Mouse (Mus musculus) neutrophil, adult 5-6 weeks (primary cell): ENCODE data around the gene Stox2. TPM values are rescaled to one million over a fixed set of nuclear protein-coding genes. Genes with fewer than 3 reads are reported as not detected.

Experiments
- ATAC-seq: fragments of 151-379, 151-347 bp; 2 replicates; pipeline ENCODE4 v1.8.0; 2017; ENCODE audit warnings: mild to moderate bottlenecking, moderate TSS enrichment; ENCODE audit not compliant: insufficient number of reproducible peaks, poor library complexity, low FRiP score, severe bottlenecking; ENCODE audit errors: extremely low read depth
- total RNA-seq: library from RNA; stranded (forward); fragments of 200-1000 nt; gene quantifications from 2 replicates; pipeline ENCODE4 v1.2.3, GENCODE M21; 2017

The Stox2 gene
- total RNA-seq, 1 experiment from 2014 or later, result 0.70 TPM

DNA sequence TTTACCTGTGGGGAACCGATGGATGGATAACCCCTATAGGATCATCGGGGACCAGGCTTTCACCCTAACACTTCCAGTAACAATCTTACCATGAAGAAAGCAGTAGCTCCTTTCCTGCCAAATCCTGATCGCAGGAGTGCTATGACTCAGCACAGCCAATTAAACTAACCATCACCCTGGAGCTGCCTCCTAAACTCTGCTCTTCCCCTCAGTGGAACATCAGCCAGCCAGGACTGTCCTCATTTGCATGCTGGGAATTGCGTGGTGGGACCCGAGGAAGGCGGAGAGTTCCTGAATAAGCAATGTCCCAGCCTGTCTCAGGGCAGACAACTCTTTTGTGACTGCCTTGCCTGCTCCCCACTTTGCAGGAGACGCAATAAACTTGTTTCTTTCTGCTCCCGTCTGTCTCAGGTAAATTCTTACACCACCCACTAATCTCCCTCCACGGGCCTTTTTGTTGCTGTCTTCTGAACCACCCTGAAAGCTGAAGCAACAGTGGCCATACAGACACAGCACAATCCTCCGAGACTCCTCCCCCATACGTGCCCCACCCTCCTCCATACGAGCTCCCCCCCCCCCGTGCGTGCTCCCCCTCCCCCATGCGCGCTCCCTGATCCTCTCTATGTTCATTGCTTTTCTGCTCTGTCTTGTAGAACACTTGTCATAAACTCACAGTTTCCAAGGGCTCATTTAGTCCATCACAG lies 121.9 kb downstream of the Stox2 start:
- ATAC-seq, result no peak

GRCm38 (mm10) chr8:47321282-47321681 lies 124.9 kb downstream of the Stox2 start:
- no peak for ATAC-seq

DNA sequence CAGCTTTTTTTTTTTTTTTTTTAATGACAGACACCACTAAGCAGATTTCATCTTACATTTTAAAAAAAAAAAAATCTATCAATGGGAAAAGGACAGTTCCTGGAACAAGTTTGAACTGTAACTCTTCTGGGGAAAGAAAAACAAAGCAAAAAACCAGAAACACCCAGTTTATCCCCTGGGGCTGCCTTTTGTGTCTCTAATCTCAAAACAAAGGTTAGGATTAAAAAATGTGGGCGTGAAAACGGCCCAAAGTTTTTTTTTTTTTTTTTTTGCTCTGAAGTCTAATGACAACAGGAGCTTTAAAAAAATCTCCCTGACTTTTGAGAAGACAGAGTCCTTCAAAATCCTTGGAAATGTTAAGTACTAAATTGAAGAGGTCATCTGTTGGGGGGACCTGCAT lies 125.5 kb downstream of the Stox2 start:
- no peak for ATAC-seq

- no peak for ATAC-seq
Observed at GRCm38 (mm10) chr8:47318468-47318867, 127.7 kb downstream of the Stox2 start.

DNA sequence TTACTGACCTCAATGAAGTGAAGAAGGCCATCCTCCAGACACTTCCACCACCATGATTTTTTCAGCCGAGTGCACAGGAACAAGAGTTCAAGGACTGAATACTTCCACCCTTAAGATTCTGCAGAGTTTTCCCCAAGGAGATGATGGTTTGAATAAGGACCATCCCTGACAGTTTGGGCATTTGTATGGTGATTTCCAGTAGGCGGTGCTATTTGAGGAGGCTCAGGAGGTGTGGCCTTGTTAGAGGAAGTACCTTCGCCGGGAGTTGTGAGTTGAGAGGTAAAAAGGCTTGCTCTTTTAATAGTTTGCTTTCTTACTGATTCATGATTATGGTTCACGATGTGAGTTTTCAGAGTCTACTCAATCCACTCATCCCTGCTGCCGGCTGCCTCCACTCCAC lies 138.0 kb downstream of the Stox2 start:
- no peak for ATAC-seq

GRCm38 (mm10) chr8:47306372-47306771 lies 139.8 kb downstream of the Stox2 start:
- no peak for ATAC-seq

DNA sequence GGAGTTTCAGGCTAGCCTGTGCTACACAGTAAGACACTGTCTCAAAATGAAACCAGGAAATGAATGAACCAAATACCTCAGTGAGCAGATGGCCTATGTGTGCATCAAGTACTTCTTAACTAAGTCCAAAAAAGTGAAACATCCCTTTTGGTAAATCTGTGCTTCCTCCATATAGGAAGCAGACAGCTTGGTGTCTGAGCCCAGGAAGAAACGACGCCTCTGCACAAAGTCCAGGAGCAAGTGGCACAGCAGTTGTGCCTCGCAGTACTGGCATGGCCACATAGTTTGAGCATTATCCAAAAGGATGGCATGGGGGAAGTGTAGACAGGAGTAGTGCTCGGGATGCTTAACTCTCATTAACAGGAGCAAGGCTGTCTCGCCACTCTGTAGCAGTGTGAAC lies 140.3 kb downstream of the Stox2 start:
- no peak for ATAC-seq

DNA sequence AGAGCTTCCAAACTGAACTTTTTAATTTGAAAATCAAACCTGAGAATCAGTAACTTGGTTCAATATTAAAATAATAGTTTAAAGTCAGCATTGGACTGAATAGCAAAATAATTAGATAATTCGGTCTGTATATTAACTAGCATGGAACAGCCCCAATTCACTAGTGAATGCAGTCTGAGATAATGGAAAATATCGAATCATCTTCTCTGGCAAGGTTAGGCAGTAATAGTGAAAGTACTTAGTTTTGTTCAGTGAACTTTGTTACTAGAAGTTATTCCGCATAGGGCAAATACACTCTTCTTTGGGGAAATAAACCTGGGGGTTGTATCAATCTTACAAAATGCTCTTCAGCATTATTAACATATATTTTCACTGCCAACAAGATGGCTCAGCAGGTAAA lies 147.7 kb downstream of the Stox2 start:
- no peak for ATAC-seq

- ATAC-seq, result no peak
Observed at GRCm38 (mm10) chr8:47289641-47290040, 156.5 kb downstream of the Stox2 start.

- ATAC-seq, result no peak
Observed at GRCm38 (mm10) chr8:47288866-47289541, 157.2 kb downstream of the Stox2 start.

DNA sequence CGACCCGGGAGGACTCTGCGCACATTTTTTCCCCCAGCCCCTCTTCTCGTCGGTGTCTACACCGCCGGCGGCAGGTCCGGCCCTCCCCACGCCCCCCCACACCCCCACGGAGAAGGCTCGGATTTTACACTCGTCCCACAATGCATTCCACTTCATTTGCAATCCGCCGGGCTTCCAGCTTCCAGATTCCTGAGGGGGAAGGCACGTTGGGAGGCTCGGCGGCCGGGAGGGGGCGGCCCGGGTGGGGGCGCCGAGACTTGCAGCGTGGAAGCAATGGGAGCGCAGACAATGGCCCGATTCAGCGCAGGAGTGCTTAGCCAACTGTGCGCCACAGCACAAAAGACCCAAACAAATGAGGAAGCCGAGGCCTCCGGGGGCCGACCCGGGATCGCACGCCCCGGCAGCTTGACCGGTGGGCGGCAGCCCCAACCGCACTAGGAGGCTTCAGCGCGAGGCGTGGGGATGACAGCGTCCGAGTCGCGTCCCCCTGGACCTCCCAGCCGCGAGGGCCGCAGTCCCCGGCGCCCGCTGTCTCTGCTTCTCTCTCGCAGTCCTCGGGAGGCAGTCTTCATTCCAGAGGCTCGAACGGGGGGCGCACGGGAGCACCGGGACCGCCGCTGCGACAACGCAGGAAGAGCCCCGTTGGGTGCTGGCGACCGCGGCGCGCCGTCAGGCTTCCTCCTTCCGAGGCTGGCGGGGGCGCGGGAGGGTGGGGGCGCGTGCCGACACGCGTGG lies 157.9 kb downstream of the Stox2 start:
- no peak for ATAC-seq

DNA sequence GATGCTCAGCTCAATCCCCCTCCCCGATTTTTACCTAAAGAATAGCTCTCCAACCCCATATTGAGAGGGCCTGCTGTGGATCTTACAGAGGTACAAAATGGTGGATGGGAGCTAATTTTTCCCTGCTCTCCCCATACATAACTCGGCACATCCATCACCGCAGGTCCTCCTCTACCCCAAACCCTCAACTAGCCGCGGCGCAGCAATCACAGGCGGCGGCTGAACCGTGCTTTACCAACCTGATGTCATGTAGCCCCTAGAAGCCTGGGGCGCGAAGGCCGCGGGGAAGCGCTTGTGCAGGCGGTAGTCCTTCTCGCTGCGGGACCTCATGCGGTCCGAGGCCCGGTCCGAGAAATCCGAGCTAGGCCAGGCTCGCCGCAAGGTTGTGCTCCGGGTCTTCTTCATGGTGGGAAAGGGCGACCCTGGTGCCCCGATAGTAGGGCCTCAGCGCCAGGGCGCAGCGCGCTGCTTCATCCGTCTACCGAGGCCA lies 158.5 kb downstream of the Stox2 start:
- no peak for ATAC-seq

DNA sequence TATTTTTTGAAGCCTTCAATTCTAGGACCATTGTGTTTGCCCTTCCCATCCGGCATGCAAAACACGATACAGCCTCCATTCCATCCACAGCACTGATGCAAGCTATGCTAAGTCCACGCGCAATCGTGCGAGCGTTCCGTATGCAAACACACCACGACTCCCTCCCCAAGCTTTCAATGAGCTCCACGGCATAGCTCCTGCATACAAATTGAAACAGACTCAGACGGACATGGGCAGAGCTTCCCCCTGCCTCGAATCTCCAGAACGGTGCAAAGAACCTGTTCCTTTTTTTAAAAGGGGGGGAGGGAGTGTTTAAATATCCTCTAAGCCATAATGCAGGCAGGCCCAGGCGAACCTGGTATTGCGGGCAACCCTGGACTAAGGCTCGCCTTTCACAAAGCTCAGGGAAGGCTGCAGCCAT lies 159.0 kb downstream of the Stox2 start:
- ATAC-seq, result no peak

DNA sequence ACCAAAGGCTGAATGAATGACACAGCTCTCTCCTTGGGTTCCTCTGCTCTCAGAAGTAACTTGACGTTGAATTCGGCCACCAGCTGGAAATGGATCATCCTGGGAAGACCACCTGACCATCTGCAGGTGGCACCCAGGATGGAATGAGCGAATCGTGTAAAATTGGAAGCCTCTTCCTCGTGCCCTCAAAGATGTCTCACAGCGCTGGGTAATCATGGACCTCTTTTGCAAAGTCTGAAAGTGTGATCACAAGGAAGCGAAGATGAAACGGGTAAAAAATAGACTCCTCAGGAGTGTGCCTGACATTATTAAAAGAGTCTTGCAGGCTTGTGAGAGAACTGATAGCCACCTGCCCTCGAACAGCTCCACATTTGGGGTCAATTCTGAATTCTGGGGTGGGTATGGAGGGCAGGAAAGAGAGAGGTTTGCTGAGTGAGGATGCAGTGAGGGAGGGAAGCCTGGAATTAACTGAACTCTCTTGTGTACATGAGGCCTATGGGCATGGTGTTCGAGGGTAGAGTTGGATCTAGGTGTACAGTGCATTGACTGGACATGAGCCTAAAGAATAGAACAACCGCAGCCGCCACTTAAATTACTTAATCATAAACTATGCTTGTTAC lies 160.0 kb downstream of the Stox2 start:
- no peak for ATAC-seq

GRCm38 (mm10) chr8:47285435-47285834 lies 160.7 kb downstream of the Stox2 start:
- no peak for ATAC-seq

GRCm38 (mm10) chr8:47284329-47285326 lies 161.5 kb downstream of the Stox2 start:
- no peak for ATAC-seq

DNA sequence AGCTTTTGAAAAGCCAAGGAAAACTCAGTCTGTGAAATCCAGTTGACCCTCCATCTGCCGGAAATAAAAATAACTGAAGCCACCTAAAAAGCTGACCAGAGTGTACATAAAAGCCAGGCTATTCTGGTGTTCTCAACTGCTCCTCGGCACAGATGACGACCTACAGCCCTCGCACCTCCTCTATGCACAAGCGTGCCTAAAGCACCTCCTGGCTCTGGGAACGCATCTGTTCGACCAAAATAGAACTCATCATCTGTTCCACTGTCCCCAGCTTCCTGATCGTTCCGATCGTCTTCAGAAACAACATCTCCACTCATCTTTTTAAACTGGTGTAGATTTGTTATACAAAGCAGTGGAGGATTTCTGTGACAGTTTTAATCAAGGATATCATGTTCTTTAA lies 166.3 kb downstream of the Stox2 start:
- no peak for ATAC-seq

DNA sequence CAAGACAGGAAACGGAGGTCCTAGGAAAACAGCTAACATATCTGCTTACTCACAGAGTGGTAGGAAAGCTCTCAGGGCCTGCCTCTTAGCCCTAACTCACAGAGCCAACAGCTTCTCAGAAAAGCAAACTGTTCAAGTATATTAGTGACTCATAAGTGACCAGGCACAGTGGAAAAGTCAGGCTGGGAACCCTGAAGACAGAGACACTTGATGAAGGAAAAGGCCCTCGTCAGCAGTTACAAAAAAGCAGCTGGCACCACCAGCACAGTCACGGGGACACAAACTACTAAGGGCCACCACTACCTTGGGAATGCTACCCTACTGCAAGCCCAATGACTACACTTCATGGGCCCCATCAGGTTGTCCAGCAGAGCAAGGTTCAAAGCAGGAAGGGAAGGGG lies 168.0 kb downstream of the Stox2 start:
- no peak for ATAC-seq
